ENCODE assay signal across 25 mouse cellular contexts in the genomic region with DNA sequence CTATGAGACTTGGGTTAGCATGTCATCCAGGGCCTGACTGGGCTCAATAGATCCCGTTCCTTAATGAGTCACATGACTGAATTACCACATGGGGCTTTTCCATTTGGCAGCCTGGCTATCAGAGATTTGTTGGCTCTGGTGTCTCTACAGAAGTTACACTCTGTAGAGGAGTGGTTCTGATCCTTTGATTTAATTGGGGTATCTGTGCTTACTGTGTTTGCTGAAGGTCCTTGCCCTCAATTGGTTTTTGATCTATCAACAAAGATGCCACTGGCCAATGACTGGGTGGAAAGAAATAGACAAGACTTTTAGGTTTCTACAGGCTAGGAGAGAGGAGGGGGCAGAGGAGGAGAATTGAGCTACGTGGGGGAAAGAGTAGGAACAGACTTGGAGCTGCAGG. TPM values are rescaled to one million over a fixed set of nuclear protein-coding genes. Genes with fewer than 3 reads are reported as not detected.
DNase-seq lines count a peak whose midpoint lies in the region; ATAC-seq lines count a peak whose summit lies in the region.
"Had no signal": no experiment of that assay in that cellular context is flagged by ENCODE, and none has a peak within 500 bp of the region (broad histone marks: within the 10 kb centered on the region; RNA-seq: fewer than 3 reads in every experiment).

No protein-coding gene starts in this region.

- H3K4me3 ChIP-seq in liver, embryonic 12.5 days, result no peak overlapping the region
- H3K4me3 ChIP-seq in liver, embryonic 15.5 days (replicated peaks), result no peak overlapping the region
- H3K4me3 ChIP-seq: embryonic facial prominence, embryonic 15.5 days; erythroblast, embryonic 14.5 days; forebrain, embryonic 10.5 days; hindbrain, embryonic 13.5 days had no signal

- H3K9me3 ChIP-seq in liver, embryonic 12.5 days (replicated peaks), result no peaks in the 10 kb centered on the region
- no peaks in the 10 kb centered on the region for H3K9me3 ChIP-seq in liver, embryonic 15.5 days (replicated peaks)
- H3K9me3 ChIP-seq: embryonic facial prominence, embryonic 15.5 days; forebrain, embryonic 10.5 days; hindbrain, embryonic 13.5 days had no signal

- ATAC-seq in liver, embryonic 12.5 days, result no peak
- ATAC-seq in liver, embryonic 15.5 days (ENCODE audit: insufficient read depth), result no peak
- ATAC-seq: forebrain, embryonic 14.5 days had no signal

- H3K9ac ChIP-seq in liver, embryonic 12.5 days, result no peak overlapping the region; the same call in 1 of the 2 replicates
- no peak overlapping the region; the same call in 1 of the 2 replicates for H3K9ac ChIP-seq in liver, embryonic 15.5 days
- H3K9ac ChIP-seq: embryonic facial prominence, embryonic 15.5 days; hindbrain, embryonic 13.5 days had no signal

- peaks cover 87% of the 10 kb centered on the region for H3K4me1 ChIP-seq in liver, embryonic 12.5 days
- H3K4me1 ChIP-seq in liver, embryonic 15.5 days (replicated peaks), result peaks cover 87% of the 10 kb centered on the region

- no peak overlapping the region for H3K4me2 ChIP-seq in liver, embryonic 12.5 days
- H3K4me2 ChIP-seq in liver, embryonic 15.5 days, result no peak overlapping the region
- H3K4me2 ChIP-seq: embryonic facial prominence, embryonic 15.5 days; hindbrain, embryonic 13.5 days had no signal

- peak; percentile 27 for DNase-seq in adrenal gland, postnatal 10 days
- DNase-seq in adrenal gland, postnatal 4 days (ENCODE audit: low spot score in 2 of 2), result no peak
- DNase-seq in liver (no peak), MN1 (ENCODE audit: low spot score) (no peak)
- DNase-seq in frontal cortex, postnatal 10 days (ENCODE audit: low spot score in 2 of 2), result no peak
- DNase-seq: adrenal gland, adult 2 months; adrenal gland, postnatal 36 days; B cell, adult 2 months; cerebellum, adult 11 months; cerebellum, adult 8-10 months; cerebellum, postnatal 14 days; embryo, embryonic 11 days; gastrocnemius, postnatal 36 days; heart, adult 11 months; heart, postnatal 14 days had no signal

- WGBS in liver, embryonic 12.5 days (ENCODE audit: insufficient replicate concordance), result 62% methylated on average over 2 of the region's 2 CpGs
- WGBS in liver, embryonic 15.5 days (ENCODE audit: insufficient replicate concordance), result 66% methylated on average over 2 of the region's 2 CpGs

- H3K27ac ChIP-seq in liver, embryonic 12.5 days, result peak overlapping the region; percentile 100
- H3K27ac ChIP-seq in liver, embryonic 15.5 days (replicated peaks), result peak overlapping the region; percentile 99
- H3K27ac ChIP-seq: embryonic facial prominence, embryonic 15.5 days; forebrain, embryonic 10.5 days; hindbrain, embryonic 13.5 days had no signal

- no peaks in the 10 kb centered on the region for H3K36me3 ChIP-seq in liver, embryonic 12.5 days
- H3K36me3 ChIP-seq in liver, embryonic 15.5 days (replicated peaks), result no peaks in the 10 kb centered on the region
- H3K36me3 ChIP-seq: embryonic facial prominence, embryonic 15.5 days; forebrain, embryonic 10.5 days; hindbrain, embryonic 13.5 days had no signal

- no peaks in the 10 kb centered on the region for H3K27me3 ChIP-seq in liver, embryonic 12.5 days (replicated peaks)
- H3K27me3 ChIP-seq in liver, embryonic 15.5 days, result no peaks in the 10 kb centered on the region
- H3K27me3 ChIP-seq: embryonic facial prominence, embryonic 15.5 days; hindbrain, embryonic 13.5 days had no signal

RNA-seq across cellular contexts. Expression of gene Nudt19, which starts 2.6 kb away (rescaled TPM):
- 10 to 100 TPM; 54.1 to 64.3 TPM for total RNA-seq in adrenal gland, postnatal 10 days (2021)
- 10 to 100 TPM; 58.7 to 59.8 TPM for total RNA-seq in adrenal gland, postnatal 4 days (2021)
- polyA plus RNA-seq in liver, embryonic 12.5 days (2016; fragmentation: Nextera tagmentation; extraction: Ambion mirVana), result 99.9 and 102 TPM in 2 replicates
- 67.2 and 69.0 TPM in 2 replicates for polyA plus RNA-seq in liver, embryonic 15.5 days (2015; fragmentation: Nextera tagmentation; extraction: Ambion mirVana)

RNA-seq across cellular contexts. Expression of gene Tdrd12, which starts 21.1 kb away (rescaled TPM):
- under 1 TPM; 0.30 to 0.33 TPM for total RNA-seq in adrenal gland, postnatal 10 days (2021)
- under 1 TPM; 0.11 to 0.67 TPM for total RNA-seq in adrenal gland, postnatal 4 days (2021)
- polyA plus RNA-seq in liver, embryonic 12.5 days (2016; fragmentation: Nextera tagmentation; extraction: Ambion mirVana), result 0.30 TPM in 1 of 2 replicates, not detected in the other
- polyA plus RNA-seq in liver, embryonic 15.5 days (2015; fragmentation: Nextera tagmentation; extraction: Ambion mirVana), result 0.20 TPM in 1 of 2 replicates, not detected in the other
- total RNA-seq: common myeloid progenitor, adult 5-6 weeks; gastrocnemius, adult 8-10 months; gastrocnemius, postnatal 36 days; hematopoietic stem cell, adult 5-6 weeks had no signal
- polyA plus RNA-seq: adrenal gland, adult 2 months; erythroblast, embryonic 14.5 days had no signal

RNA-seq across cellular contexts. Expression of gene Rgs9bp, which starts 26.7 kb away (rescaled TPM):
- total RNA-seq in adrenal gland, postnatal 10 days (2021), result under 1 TPM; 0.51 to 0.88 TPM
- under 1 TPM; 0.34 to 0.39 TPM for total RNA-seq in adrenal gland, postnatal 4 days (2021)
- 0.06 and 0.11 TPM in 2 replicates for polyA plus RNA-seq in liver, embryonic 12.5 days (2016; fragmentation: Nextera tagmentation; extraction: Ambion mirVana)
- polyA plus RNA-seq in liver, embryonic 15.5 days (2015; fragmentation: Nextera tagmentation; extraction: Ambion mirVana), result 0.03 TPM in 2 replicates
- polyA plus RNA-seq: erythroblast, embryonic 14.5 days had no signal

RNA-seq across cellular contexts. Expression of gene Ankrd27, which starts 27.4 kb away (rescaled TPM):
- 10 to 100 TPM; 30.1 to 35.3 TPM for total RNA-seq in adrenal gland, postnatal 10 days (2021)
- total RNA-seq in adrenal gland, postnatal 4 days (2021), result 10 to 100 TPM; 31.8 to 33.8 TPM
- 43.1 and 45.5 TPM in 2 replicates for polyA plus RNA-seq in liver, embryonic 12.5 days (2016; fragmentation: Nextera tagmentation; extraction: Ambion mirVana)
- 20.7 and 22.6 TPM in 2 replicates for polyA plus RNA-seq in liver, embryonic 15.5 days (2015; fragmentation: Nextera tagmentation; extraction: Ambion mirVana)
